Mouse (Mus musculus) liver, embryonic 11.5 days (tissue): Measurements from ENCODE around the gene 9830107B12Rik. TPM values are rescaled to one million over a fixed set of nuclear protein-coding genes. Genes with fewer than 3 reads are reported as not detected.
A peak's percentile ranks its signal among the peaks of the same experiment; 100 is the strongest.

Source experiments
- ATAC-seq: fragments of 200-750 bp; cut with Nextera tagmentation; replicated peaks from 2 replicates; pipeline ENCODE4 v1.8.0; 2017; ENCODE audit warnings: moderate number of reproducible peaks, mild to moderate bottlenecking, moderate TSS enrichment, moderate library complexity; ENCODE audit not compliant: low FRiP score
- DNase-seq: peaks from one replicate; pipeline ENCODE4 v3.0.0-alpha.2; 2017; ENCODE audit warnings: low spot score
- H3K27ac ChIP-seq: fragments of 300-500 bp; sonication (generic); 2 replicates; pipeline ENCODE4 v1.5.1; 2014; ENCODE audit warnings: mild to moderate bottlenecking, low read depth, low read length, control low read depth
- H3K27me3 ChIP-seq: fragments of 300-500 bp; sonication (generic); replicated peaks from 2 replicates; pipeline ENCODE4 v1.6.1; 2014; ENCODE audit warnings: low read length, mixed read lengths; ENCODE audit not compliant: control insufficient read depth, insufficient read depth
- H3K36me3 ChIP-seq: fragments of 300-500 bp; sonication (generic); 2 replicates; pipeline ENCODE4 v1.6.1; 2014; ENCODE audit warnings: mild to moderate bottlenecking, low read length, moderate library complexity, mixed read lengths; ENCODE audit not compliant: control insufficient read depth, insufficient read depth
- H3K4me1 ChIP-seq: fragments of 300-500 bp; sonication (generic); replicated peaks from 2 replicates; pipeline ENCODE4 v1.6.1; 2014; ENCODE audit warnings: low read length, mixed read lengths; ENCODE audit not compliant: control insufficient read depth, insufficient read depth
- H3K4me2 ChIP-seq: fragments of 300-500 bp; sonication (generic); 2 replicates; pipeline ENCODE4 v1.6.1; 2014; ENCODE audit warnings: mild to moderate bottlenecking, control low read depth, moderate library complexity
- H3K4me3 ChIP-seq: fragments of 300-500 bp; sonication (generic); 2 replicates; pipeline ENCODE4 v1.5.1; 2014; ENCODE audit warnings: low read depth, low read length, control low read depth
- H3K9ac ChIP-seq: fragments of 300-500 bp; sonication (generic); 2 replicates; pipeline ENCODE4 v1.6.1; 2014; ENCODE audit warnings: low read depth, low read length, control low read depth
- H3K9me3 ChIP-seq: fragments of 300-500 bp; sonication (generic); 2 replicates; pipeline ENCODE4 v1.6.1; 2016; ENCODE audit warnings: low read length, inconsistent platforms, mixed read lengths; ENCODE audit not compliant: control insufficient read depth
- WGBS: fragments of 180-500 bp; shearing (Covaris S2); extraction: QIAGEN DNeasy Blood & Tissue Kit; methylation state at CpG from one replicate; pipeline ENCODE4 v1.1.7; 2014; 5-methylcytosine and 5-hydroxymethylcytosine counted together
- polyA plus RNA-seq: library from polyadenylated mRNA; unstranded; fragments of >200 nt; fragmentation: Nextera tagmentation; extraction: Ambion mirVana; gene quantifications from 2 replicates; pipeline ENCODE4 v1.2.1, GENCODE M21; 2014

The 9830107B12Rik gene
- polyA plus RNA-seq, 1 experiment from 2014 or later: 0.05 TPM

DNA sequence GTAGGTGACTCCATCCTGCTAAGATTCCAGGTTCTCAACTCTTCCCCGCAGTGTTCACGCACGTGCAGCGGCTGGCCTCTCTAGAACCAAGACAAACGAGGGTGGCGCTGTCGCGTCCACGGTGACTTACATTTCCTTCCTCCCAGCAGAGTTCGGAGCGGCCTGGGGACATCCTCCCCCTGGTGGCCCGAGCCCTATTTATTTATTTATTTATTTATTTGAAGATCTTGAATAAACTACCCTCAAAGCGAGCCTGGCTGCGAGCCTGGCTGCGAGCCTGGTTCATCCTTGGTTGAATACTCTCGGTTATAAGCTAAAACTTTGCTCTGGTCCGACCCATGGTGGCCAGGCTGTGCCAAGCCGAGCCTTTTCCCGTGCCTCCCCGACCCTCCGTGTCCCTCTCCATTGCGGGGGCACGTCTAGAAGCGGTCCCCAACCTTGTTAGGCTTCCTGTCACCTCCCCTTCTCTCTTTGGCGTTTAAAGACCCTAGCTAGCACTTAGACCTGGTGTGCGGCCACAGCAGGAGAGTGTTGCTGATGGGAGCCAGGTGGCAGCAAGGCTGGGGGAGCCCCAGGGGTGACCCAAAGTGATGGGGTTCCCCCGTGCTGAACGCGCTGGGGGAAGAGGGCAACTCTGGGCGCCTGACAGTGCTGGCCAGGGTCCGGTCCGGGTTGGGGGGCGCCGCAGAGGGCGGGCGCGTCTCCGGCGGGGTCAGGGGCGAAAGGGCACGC lies 48.9 kb downstream of the 9830107B12Rik start:
- no peaks in the 10 kb centered on the region for H3K36me3 ChIP-seq
- H3K9me3 ChIP-seq: peaks cover 4% of the 10 kb centered on the region; the same call in 1 of the 2 replicates
- under 1% methylated on average over 41 of the region's 41 CpGs for WGBS
- peak; percentile 70 for DNase-seq
- H3K4me1 ChIP-seq: peaks cover 15% of the 10 kb centered on the region
- peak; percentile 40 for ATAC-seq
- H3K9ac ChIP-seq: peak overlapping the region; percentile 35; the same call in 1 of the 2 replicates
- H3K4me2 ChIP-seq: peak overlapping the region; percentile 58
- H3K4me3 ChIP-seq: peak overlapping the region; percentile 28
- H3K27ac ChIP-seq: peak overlapping the region; percentile 71
- H3K27me3 ChIP-seq: peaks cover 73% of the 10 kb centered on the region

- 9% methylated on average over 17 of the region's 17 CpGs for WGBS
- H3K9me3 ChIP-seq: peaks cover 4% of the 10 kb centered on the region; the same call in 1 of the 2 replicates
- no peak overlapping the region for H3K4me3 ChIP-seq
- DNase-seq (peak; percentile 43), ATAC-seq (no peak)
- H3K36me3 ChIP-seq: no peaks in the 10 kb centered on the region
- H3K4me1 ChIP-seq: peaks cover 15% of the 10 kb centered on the region
- peaks cover 73% of the 10 kb centered on the region for H3K27me3 ChIP-seq
- H3K9ac ChIP-seq: no peak overlapping the region
- H3K4me2 ChIP-seq: peak overlapping the region; percentile 58
- H3K27ac ChIP-seq: no peak overlapping the region
Observed at GRCm38 (mm10) chr17:48096321-48096720, 49.7 kb downstream of the 9830107B12Rik start.

DNA sequence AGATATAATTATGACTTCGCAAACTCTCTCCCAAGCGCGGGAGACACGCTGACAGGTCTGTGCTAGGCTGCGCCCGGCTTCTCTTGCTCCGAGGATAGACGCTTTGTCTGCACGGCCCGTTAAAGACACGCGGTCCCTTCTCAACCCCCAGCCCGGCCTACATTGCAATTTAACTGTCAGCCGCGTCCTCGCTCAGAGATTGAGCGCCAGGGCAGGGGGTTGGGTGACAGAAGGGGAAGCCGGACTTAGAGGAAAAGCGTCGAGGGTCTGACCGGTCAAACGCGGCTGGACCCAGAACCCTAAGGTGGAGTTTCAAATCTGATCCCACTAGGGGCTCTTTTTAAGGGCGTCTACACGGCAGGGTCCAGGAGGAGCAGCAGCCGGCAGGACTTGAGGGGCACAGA lies 50.3 kb downstream of the 9830107B12Rik start:
- peak; percentile 51 for DNase-seq

DNA sequence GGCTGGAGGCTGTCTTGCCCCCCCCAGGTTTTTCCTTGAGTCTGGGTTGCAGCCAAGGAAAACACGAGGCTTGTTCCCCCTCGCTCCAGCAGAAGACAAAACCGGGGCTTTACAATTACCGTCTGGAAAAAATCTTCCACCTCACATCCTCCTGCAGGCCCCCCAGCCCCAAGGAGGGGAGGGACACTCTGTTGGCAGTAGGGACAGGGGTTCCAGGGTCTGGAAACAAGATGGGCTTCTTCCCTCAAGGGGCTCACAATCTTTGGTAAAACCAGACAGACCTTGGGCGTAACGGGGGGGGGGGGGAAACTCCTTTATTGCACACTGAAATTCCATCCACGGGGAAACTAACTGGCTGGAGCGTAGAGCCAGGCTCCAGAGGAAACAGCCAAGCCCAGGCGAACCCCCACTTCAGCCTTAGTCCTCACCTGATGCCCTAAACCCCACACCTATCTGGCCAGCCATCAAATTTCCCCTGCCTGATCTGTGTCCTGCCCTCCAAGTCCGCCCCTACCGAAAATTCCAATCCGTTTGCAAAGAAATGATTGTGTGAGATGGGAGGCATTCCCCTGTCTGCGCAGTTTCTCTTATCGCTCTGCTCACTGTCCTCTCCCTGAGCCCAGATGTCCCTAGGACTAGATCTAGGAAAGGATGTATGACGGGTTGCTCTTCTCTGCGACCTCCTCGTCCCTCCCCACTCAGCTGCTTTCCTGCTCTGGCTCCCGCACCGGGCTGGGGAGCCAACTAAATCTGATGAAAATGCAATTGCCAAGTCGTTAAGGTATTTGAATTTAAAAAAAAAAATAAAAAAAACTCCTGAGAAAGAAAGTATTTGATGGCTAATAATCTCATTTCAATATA lies 51.0 kb downstream of the 9830107B12Rik start:
- H3K36me3 ChIP-seq: no peaks in the 10 kb centered on the region
- H3K9ac ChIP-seq: no peak overlapping the region
- 14% methylated on average over 20 of the region's 20 CpGs for WGBS
- H3K27ac ChIP-seq: no peak overlapping the region
- peaks cover 4% of the 10 kb centered on the region; the same call in 1 of the 2 replicates for H3K9me3 ChIP-seq
- no peak overlapping the region for H3K4me3 ChIP-seq
- H3K4me2 ChIP-seq: no peak overlapping the region
- DNase-seq (no peak), ATAC-seq (no peak)
- peaks cover 67% of the 10 kb centered on the region for H3K27me3 ChIP-seq
- H3K4me1 ChIP-seq: peaks cover 15% of the 10 kb centered on the region

More for the DNA sequence above, 50.3 kb downstream of the 9830107B12Rik start:
- WGBS: 2% methylated on average over 26 of the region's 26 CpGs
- no peak overlapping the region for H3K4me3 ChIP-seq
- peaks cover 15% of the 10 kb centered on the region for H3K4me1 ChIP-seq
- ATAC-seq: no peak
- H3K27ac ChIP-seq: no peak overlapping the region
- peak overlapping the region; percentile 18; the same call in 1 of the 2 replicates for H3K4me2 ChIP-seq
- H3K36me3 ChIP-seq: no peaks in the 10 kb centered on the region
- peaks cover 73% of the 10 kb centered on the region for H3K27me3 ChIP-seq
- H3K9me3 ChIP-seq: peaks cover 4% of the 10 kb centered on the region; the same call in 1 of the 2 replicates
- H3K9ac ChIP-seq: no peak overlapping the region

- WGBS: 69% methylated on average over 5 of the region's 5 CpGs
- no peak for ATAC-seq
- no peaks in the 10 kb centered on the region for H3K36me3 ChIP-seq
Observed at GRCm38 (mm10) chr17:48093286-48093817, 52.7 kb downstream of the 9830107B12Rik start.

GRCm38 (mm10) chr17:48090305-48090704 lies 55.8 kb downstream of the 9830107B12Rik start:
- Histone ChIP-seq H3K4me1 (no peaks in the 10 kb centered on the region), H3K36me3 (no peaks in the 10 kb centered on the region), H3K4me3 (no peak overlapping the region), H3K9ac (no peak overlapping the region), H3K4me2 (no peak overlapping the region), H3K27me3 (peaks cover 19% of the 10 kb centered on the region), H3K27ac (no peak overlapping the region), H3K9me3 (peaks cover 4% of the 10 kb centered on the region; the same call in 1 of the 2 replicates)
- ATAC-seq (no peak), DNase-seq (no peak)
- WGBS: 76% methylated on average over 12 of the region's 12 CpGs

More at GRCm38 (mm10) chr17:48093286-48093817, 52.7 kb downstream of the 9830107B12Rik start:
- H3K4me1 ChIP-seq: peaks cover 13% of the 10 kb centered on the region
- H3K27ac ChIP-seq: no peak overlapping the region
- peaks cover 4% of the 10 kb centered on the region; the same call in 1 of the 2 replicates for H3K9me3 ChIP-seq
- H3K4me3 ChIP-seq: no peak overlapping the region
- no peak overlapping the region for H3K9ac ChIP-seq
- no peak overlapping the region for H3K4me2 ChIP-seq
- peaks cover 50% of the 10 kb centered on the region for H3K27me3 ChIP-seq
- DNase-seq: no peak

DNA sequence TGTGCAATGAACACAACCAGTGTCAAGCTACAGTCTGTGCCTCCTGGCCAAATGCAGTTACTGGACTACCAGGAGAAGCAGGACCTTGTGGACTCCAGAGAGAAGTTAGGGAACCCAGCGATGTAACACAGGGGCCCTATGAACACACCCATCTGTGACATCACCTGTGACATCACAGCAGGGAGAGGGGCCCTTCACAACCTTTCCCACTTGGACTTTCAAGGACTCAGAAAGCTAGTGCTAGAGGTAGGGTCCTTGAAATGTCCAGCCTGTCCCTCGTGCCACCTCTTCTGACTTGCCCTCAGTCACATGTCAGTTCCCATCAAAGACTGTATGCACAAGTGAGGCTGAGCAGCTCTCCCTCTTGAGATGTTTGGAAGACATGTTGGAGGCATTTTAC lies 56.6 kb downstream of the 9830107B12Rik start:
- H3K27me3 ChIP-seq: peaks cover 11% of the 10 kb centered on the region
- H3K4me3 ChIP-seq: no peak overlapping the region
- DNase-seq: no peak
- H3K9me3 ChIP-seq: peaks cover 4% of the 10 kb centered on the region; the same call in 1 of the 2 replicates
- H3K27ac ChIP-seq: no peak overlapping the region
- no peaks in the 10 kb centered on the region for H3K4me1 ChIP-seq
- H3K4me2 ChIP-seq: no peak overlapping the region
- 71% methylated on average over 2 of the region's 2 CpGs for WGBS
- no peaks in the 10 kb centered on the region for H3K36me3 ChIP-seq
- H3K9ac ChIP-seq: no peak overlapping the region
- ATAC-seq: no peak

GRCm38 (mm10) chr17:48089019-48089418 lies 57.0 kb downstream of the 9830107B12Rik start, which contains the start of gene 1700067P10Rik:
TSS of gene 1700067P10Rik (plus strand) at chr17:48089319.
- Histone ChIP-seq H3K9me3 (peaks cover 4% of the 10 kb centered on the region; the same call in 1 of the 2 replicates), H3K4me1 (no peaks in the 10 kb centered on the region), H3K4me3 (no peak within 1 kb of the TSS), H3K27me3 (peaks cover 6% of the 10 kb centered on the region), H3K9ac (no peak within 1 kb of the TSS), H3K4me2 (no peak within 1 kb of the TSS), H3K36me3 (no peaks in the 10 kb centered on the region), H3K27ac (no peak within 1 kb of the TSS)
- no peak for ATAC-seq
- no peak for DNase-seq
